Mouse (Mus musculus): ENCODE measurements around the gene Nckap5.

- TF ChIP-seq CTCF (IDR thresholded peaks at IDR 0.05; ENCODE audit: low read depth, low read length) (no peak), POLR2A (IDR thresholded peaks at IDR 0.05; ENCODE audit: extremely low read depth, insufficient read depth, low read length) (no peak)
These were observed 239.7 kb downstream of the Nckap5 start for GRCm38 (mm10) chr1:126590911-126591310.

All from liver, adult 2 months (tissue).